Mouse (Mus musculus): ENCODE data around the gene Ern2.

The Ern2 gene

GRCm38 (mm10) chr7:122158915-122159902 lies 26.8 kb downstream of the Ern2 start, which contains the start of gene Plk1:
Gene Plk1 (plus strand): TSS chr7:122159439.
- DNase-seq (ENCODE audit: low spot score in 2 of 2) = peak; percentile 54 to 64

DNA sequence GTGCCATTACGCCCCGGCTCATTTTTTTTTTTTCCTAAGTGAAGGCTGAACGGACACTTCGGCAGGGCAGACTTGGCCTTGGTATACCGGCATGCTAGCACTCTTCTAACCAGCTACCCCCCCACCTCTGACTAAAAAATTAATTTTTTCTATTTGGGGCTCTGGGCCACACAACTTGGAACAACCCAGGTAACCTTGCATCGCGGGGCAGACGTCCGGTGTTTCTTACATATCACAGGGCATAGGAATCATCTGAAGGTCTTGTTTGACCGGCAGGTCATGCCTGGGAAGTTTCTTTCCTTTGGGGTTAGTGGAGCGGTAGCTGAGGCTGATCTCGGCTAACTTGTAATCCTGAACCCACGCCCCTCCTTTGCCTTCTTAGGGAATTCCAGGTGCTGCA lies 27.5 kb downstream of the Ern2 start:
- no peak for DNase-seq (ENCODE audit: low spot score in 2 of 2)

DNA sequence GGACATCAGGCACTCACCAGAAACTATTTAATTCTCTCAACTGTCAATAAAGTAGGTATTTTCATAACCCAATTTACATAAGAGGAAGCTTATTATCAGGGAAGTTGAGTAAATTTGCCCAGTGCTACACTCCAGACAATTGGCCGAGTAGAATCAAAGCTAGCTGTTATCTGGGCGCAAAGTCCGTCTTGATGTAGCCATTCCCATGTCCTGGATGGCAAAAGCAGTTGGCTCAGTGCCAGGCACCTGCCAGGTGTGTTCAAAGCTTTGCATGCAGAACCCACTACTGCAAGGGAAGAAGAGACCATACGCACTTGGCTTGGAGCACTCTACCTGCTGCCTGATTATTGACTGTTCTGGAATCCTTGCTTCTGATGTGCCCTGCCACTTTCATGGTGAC lies 33.5 kb downstream of the Ern2 start:
- DNase-seq (ENCODE audit: low spot score in 2 of 2) = no peak

DNA sequence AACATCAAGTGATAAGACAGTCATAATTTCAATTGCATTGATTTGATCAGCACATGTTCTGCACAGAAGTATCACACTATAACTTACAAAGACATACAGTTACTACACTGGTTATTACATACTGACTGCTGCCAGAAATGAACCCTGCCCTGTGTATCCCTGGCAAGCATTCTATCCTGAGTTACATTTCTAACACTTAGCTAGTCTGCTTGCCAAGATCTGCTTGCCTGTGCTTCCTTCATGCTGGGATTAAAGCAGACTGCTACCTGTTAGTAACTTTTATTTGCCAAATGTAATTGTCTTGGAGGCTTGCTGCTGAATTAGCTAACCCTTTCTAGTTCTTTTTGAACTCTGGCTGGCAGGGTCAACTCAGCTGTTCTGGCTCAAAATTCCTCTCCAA lies 45.0 kb downstream of the Ern2 start:
- DNase-seq (ENCODE audit: low spot score in 2 of 2) = no peak

DNA sequence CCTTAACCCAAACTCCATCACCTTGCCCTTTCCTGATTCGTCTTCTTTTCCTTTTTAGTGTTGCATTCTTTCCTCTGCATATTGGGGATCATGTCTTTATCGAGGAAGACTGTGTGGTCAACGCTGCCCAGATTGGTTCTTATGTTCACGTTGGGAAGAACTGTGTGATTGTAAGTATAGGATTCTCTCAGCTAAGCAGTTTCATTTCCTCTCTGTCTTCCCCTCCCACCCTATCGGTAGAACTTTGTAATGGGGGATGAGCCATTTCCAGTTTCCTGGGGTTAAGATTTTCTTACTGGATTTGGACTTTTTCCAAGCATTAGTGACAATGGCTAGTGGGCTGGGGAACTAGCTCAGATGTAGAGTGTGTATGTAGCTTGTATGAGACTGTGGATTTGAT lies 47.8 kb downstream of the Ern2 start:
- DNase-seq (ENCODE audit: low spot score in 2 of 2) = no peak

GRCm38 (mm10) chr7:122137071-122137470 lies 48.9 kb downstream of the Ern2 start:
- no peak for DNase-seq (ENCODE audit: low spot score in 2 of 2)

DNA sequence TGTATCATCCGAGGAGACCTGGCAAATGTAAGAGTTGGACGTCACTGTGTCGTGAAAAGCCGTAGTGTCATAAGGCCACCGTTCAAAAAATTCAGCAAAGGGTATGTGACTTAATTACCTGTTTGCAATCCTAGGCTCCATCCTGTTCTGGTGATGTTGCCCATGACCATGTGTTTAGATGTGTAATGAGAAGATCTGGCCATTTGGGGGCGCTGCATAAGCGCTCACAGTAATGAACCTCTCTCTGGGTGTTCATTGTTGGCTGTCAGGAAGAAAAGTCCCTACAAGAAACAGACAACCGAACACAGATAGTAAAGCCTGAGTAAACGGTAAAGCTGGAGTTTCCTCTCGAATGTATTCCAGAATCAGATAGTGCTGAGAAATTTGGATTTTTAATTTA lies 50.9 kb downstream of the Ern2 start:
- DNase-seq (ENCODE audit: low spot score in 2 of 2) = no peak

GRCm38 (mm10) chr7:122133338-122133625 lies 52.7 kb downstream of the Ern2 start:
- DNase-seq (ENCODE audit: low spot score in 2 of 2) = no peak

DNA sequence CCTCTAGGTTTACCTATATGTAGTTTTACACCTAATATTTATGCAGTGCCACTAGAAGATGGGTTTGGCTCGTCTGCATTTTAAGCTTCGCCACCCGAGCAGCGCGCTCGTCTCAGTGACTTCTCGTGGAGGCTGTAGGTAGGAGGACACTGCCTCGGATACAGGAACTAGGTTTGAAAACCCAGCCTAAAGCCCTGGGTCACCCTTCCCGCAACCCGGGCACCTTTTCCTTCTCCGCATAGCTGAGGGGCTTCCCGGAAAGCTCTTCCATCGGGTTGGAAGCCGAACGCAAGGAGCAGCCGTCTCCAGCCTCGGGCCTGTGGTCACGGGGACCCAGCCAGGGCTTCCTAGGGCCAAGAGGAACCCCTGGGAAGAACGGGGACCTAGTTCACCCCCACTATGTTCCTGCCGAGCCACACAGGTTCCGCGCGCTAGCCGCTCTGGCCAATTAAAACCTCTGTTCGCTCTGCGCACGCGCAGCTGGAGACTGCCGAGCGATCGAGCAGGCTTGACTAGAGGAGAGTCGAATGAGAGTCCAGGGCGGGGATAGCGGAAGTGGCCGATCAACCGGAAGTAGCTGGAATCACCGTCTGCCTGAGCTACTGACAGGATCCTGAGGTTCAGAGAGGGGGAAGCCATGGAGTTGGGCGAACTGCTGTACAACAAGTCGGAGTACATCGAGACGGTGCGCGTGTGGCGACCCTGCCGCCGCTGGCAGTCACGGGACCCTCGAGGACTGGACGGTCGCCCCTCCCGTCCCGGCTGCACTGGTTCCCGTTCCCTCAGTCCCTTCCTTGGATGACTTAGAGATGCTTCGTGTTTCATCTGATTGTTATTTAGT lies 53.3 kb downstream of the Ern2 start, which contains the start of the genes Palb2 and Dctn5:
Palb2 (minus strand) TSS at position 489 of the 841 bp plus-strand sequence.
Dctn5 (plus strand) TSS at position 545 of the 841 bp plus-strand sequence.
- DNase-seq (ENCODE audit: low spot score in 2 of 2) = peak; percentile 95 to 97

GRCm38 (mm10) chr7:122131834-122132233 lies 54.2 kb downstream of the Ern2 start:
- no peak for DNase-seq (ENCODE audit: low spot score in 2 of 2)

GRCm38 (mm10) chr7:122126946-122127345 lies 59.1 kb downstream of the Ern2 start:
- DNase-seq (ENCODE audit: low spot score in 2 of 2) = no peak

DNA sequence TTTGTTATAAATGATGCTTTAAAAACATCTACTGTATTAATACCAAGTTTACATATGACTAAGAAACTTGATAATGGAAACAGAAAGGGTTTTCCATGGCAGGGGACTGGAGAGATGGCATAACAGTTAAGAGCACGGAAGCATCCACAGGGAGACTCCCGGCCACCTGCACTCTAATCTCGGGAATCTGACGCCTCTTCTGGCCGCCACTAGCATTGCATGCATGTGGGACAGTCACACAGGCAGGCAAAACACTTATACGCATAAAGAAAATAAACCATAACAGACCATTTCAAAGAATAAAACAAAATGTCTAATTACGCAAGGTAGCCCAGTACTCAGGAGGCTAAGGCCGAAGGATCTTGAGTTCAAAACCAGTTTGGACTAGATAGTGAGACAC lies 60.4 kb downstream of the Ern2 start:
- no peak for DNase-seq (ENCODE audit: low spot score in 2 of 2)

- DNase-seq (ENCODE audit: low spot score in 2 of 2) = no peak
These were observed 62.5 kb downstream of the Ern2 start for GRCm38 (mm10) chr7:122123518-122123917.
